Mouse (Mus musculus) heart, postnatal 0 days (tissue): Measurements from ENCODE around the gene Cpm.

Experiments
- CTCF ChIP-seq: IDR thresholded peaks from 2 replicates; pipeline ENCODE4 v1.5.1; 2016; ENCODE audit warnings: antibody characterized with exemption, control low read depth, low read depth
- EP300 ChIP-seq: IDR thresholded peaks from 2 replicates; pipeline ENCODE4 v1.6.1; 2016; ENCODE audit warnings: antibody characterized with exemption, low read depth

DNA sequence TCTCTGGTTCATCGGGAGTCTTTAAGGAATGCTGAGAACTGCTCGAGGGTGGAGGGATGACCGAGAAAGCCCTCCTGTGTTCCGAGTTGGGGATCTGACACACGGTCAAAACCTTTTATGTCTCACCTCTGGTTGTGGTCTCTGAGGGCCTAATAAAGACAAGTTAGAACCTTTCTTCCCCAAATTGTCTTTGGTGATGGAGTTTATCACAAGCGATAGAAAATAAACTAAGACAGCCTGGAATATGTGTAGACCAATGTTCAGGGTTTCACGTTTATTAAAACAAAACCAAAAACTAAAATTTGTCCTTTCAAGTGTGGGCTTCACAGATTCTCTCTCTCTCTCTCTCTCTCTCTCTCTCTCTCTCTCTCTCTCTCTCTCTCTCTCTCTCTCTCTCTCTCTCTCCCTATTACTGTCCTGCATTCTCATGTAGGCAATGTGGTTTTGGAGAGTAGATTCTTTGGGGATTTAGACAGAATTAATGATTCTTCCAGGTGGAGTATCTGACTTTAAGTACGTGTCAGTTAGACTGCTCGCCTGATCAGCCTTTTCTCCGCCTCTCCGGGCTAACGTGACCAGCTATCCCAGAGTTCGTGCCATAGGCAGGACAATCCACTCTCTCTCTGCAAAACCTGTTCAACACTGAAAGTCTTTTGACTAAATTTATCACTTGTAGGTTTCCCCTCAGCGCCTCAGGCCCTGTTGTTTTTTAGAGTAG lies 35.1 kb downstream of the Cpm start:
- TF ChIP-seq CTCF (no peak), EP300 (no peak)
